Mouse (Mus musculus): Measurements from ENCODE around the gene Elp4.

Elp4 gene

GRCm38 (mm10) chr2:105680146-105680998 lies 224.0 kb downstream of the Elp4 start:
- no peak for DNase-seq

- no peak for DNase-seq
Observed at GRCm38 (mm10) chr2:105679331-105679730, 225.0 kb downstream of the Elp4 start.

- DNase-seq: no peak
Observed at GRCm38 (mm10) chr2:105678880-105679321, 225.5 kb downstream of the Elp4 start.

DNA sequence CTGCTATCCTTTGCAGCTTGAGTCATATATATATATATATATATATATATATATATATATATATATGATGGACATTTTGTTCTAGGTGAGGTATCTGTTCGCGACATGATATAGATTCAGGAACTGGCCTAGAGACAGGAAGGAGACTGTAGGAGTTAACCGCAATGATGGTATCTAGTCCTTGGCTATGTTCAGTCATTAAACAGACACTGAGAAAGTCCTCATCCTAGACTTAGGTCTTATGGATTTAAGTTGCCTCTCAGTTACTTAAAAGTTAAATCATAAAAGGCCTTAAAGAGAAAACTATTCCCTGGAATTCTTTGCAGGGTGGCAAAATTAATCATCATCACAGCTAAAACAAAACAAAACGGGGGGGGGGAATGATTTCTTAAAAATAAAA lies 226.1 kb downstream of the Elp4 start:
- no peak for DNase-seq

DNA sequence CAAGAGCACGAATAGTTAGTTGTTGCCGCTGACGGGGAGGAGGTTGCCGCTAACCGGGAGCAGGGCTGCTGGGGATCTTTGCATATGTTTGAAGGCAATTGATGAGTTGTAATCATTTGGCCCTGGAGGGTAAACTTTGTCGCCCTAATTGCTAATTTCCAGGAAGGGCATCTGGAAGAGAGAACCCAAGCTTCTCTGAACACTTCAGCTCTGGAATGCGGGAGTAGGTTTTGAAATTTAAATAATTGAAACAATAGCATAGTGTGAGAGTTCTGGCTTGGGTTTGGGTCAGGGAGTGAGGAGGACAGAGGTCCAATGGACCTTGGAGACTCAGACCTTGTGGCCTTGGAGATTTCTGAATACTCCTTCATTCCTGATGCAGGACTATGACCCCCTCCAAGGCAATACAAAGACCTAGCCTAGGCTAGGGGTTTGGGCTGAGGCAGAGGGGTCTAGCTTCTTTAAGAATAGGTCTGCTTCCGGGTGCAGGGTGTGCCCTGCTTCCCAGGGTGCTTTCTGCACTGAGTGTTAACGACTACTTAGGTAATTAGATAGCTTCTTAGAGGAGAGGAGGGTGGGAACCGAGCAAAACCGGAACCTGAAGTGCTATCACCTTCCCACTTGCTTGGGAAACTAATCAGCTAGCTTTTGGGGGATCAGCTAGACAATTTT lies 226.8 kb downstream of the Elp4 start:
- no peak for DNase-seq

DNA sequence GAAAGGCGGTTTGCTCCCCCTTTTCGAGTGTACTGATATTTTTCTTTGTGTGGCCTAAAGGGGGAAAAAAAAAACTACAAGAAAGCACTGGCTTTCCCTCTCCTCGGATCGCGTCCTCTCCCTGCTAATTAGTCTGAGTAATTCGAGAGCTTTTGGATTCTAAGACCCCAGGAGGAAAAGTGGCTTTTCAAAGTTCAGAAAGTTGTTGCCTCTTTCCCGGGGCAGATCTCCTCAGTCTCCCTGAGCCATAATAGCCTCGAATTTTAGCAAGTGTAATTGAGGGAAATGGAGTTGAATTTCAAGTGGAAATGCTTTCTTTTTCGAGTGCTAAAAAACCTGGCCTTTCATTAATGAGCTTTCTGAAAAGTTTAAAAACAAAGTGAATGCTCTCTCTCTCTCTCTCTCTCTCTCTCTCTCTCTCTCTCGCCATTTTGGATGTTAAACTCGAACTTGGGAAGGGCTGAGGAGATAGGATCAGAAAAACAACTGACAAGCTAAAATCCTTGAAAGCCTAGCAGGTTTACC lies 227.4 kb downstream of the Elp4 start:
- no peak for DNase-seq

- peak; percentile 68 for DNase-seq
Observed at GRCm38 (mm10) chr2:105676080-105676908, 228.1 kb downstream of the Elp4 start.

GRCm38 (mm10) chr2:105675730-105676079 lies 228.7 kb downstream of the Elp4 start:
- DNase-seq: no peak

DNA sequence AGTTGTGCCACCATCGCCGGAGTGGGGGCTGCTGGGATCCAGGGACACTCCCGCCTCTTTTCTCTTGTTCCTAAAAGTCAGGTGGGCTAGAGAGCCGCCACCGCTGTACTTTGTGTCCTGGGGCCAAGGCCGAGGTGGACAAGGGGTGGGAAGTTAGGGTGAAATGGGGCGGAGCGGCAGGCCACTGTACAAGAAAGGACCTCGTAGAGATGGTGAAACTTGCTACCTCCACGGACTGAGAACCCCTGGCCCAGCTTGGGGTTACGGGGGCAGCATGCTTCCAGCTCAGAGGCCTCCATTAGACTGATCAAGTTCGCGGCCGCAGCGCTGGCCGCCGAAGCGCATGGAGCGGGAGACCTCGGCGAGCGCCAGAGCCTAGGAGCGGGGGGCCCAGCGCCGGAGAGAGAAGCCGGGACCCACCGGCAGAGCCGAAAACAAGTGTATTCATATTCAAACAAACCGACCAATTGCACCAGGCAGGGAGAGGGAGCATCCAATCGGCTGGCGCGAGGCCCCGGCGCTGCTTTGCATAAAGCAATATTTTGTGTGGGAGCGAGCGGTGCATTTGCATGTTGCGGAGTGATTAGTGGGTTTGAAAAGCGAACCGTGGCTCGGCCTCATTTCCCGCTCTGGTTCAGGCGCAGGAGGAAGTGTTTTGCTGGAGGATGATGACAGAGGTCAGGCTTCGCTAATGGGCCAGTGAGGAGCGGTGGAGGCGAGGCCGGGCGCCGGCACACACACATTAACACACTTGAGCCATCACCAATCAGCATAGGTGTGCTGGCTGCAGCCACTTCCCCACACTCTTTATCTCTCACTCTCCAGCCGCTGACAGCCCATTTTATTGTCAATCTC lies 229.3 kb downstream of the Elp4 start:
- DNase-seq: peak; percentile 77

GRCm38 (mm10) chr2:105674061-105674874 lies 230.1 kb downstream of the Elp4 start:
- peak; percentile 20 for DNase-seq

GRCm38 (mm10) chr2:105673631-105674060 lies 230.7 kb downstream of the Elp4 start:
- DNase-seq: peak; percentile 74

DNA sequence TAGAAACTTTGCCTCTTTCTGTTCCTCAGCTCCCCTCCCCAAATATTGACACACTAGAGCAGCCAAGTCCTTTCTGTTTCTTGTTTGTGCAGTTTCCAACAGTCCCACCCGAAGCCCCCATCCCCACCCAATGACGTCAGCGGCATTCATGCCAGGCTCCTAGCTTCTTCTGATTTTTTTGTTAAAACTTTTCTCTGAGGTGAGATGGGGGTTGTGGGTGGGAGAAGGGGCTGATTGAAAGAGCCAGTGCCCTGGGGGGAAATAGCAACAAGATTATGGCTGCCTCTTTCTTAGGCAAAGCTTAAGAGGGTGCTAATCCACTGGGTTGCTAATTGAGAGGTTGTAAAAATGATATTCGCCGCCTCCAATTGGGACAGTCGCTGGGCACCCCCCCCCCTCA lies 231.3 kb downstream of the Elp4 start:
- DNase-seq: no peak

DNA sequence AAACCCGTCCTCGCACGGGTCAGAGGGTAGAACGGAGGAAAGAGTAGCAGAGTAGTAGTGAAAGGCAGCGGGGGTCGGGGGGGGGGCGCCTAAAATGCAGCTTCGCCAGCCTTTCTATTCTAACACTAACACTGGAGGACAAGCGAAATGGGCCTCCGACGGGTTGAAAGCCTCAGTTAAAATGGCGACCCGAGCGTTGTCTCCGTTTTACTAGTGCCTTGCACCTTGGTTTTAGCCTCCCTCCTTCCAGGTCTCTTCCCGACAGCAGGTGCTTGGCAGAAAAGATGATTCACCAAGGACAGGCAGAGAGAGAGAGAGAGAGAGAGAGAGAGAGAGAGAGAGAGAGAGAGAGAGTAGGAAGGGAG lies 231.8 kb downstream of the Elp4 start:
- no peak for DNase-seq

GRCm38 (mm10) chr2:105671798-105672595 lies 232.4 kb downstream of the Elp4 start:
- peak; percentile 35 for DNase-seq

DNA sequence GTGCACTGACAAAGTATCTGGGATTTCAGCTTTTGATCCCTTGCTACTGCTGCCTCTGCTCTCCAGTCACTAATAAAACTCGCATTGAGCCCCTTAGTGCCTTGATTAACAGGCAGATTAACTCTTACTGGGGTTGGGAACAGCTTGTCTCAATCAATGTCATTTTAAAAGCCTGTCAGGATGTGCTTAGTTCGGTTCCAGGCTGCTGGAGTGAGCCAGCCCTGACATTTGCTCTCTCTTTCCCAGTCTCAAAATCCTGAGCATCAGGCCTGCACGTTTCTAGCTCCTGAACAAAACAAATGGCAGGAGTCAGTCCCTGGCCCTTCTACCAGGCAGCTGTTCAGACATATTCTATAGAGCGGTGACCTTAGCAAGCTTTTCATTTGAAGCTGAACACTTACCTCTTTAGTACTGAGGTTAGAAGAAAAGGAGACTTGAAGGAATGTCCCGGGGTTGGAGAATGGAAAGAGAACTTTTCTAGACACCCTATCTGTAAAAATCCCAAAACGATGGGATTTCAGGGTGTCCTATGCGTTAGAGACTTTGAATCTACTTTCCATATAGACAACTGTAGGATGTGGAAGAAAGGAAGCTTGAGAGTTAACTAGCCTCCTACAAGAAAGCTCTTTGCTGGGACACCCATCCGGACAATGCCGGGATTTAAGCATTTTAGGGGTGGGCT lies 233.1 kb downstream of the Elp4 start:
- DNase-seq: no peak

DNA sequence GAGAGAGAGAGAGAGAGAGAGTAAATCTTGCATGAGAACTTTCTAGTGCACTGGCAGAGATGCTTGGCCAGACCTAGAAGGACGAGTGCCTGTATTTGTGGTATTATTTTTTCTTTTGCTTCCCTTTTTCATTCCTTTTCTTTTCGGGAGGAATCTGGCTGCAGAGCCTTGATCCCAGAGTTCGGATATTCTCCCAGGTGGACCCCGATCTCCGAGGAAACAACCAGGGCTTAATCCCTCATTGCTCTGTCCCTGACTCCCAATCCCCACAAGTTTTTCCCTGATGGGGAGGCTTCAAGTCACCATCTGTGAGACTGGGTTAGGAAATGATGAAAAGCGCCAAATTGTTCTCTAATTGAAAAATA lies 233.7 kb downstream of the Elp4 start:
- no peak for DNase-seq

DNA sequence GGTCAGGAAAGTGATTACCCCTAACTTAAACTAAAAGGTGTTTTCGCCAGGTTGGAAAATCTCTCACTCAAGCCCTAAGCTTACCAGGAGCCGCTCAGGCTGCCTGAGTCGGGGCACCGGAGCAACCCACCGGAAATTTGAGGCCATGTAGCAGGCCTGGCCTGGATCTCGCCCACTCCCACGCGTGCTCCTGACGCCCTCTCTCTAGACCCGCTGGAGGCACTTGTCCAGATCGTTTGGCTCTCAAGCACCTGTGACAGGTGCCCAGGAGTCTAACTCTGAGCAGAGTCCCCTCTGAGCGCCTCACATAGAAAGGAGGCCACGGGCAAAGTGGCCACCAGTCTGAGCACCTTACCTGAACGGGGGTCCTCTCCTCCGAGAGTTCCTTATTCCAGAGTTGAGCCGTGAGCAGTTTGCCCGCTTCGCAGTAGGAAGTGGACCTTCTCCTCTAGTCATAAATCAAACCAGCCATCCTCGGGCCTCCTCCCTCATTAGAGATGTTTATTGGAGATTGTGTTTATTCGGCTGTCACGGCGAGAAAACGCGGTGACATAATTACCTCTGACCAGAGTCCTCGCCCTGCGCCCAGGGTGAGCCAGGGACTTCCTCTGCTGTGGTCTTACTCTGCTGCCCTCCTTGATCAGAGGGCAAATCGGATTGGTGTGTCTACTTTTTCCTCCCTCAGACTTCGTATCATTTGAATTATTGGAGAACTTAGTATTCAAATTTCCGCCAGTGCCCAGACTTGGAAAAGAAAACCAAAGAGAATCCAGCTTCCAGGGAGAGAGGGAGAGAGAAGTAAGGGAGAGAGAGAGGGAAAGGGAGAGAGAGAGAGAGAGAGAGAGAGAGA lies 234.3 kb downstream of the Elp4 start:
- DNase-seq: no peak

DNA sequence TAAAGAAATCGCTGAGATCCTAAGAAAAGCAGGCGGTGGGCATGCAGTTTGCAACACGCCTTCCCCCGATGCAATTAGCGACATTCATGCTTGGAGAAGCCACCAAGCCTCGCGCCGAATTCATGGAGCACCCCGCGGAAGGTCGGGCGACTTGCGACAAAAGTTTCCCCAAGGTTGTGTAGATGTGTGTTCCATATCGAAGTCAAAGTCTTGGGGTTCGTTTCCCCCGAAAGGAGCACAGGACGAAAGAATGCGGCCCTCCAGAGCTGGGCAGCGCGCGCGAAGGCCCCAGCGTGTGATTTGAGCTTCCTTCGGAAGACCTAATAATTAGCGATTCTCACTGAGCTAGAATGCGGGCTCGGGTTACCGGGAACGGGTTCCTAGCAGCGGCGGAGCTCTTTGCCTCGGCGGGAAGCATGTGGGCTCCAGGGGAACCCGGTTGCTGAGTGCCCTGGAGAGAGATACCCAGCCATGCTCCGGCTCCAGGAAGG lies 234.9 kb downstream of the Elp4 start:
- peak; percentile 22 for DNase-seq
